Mouse (Mus musculus) adrenal gland, adult 18-20 months (tissue): ENCODE measurements at regions not wholly inside any gene's neighbourhood (a gene's known extent, or its start where the extent isn't known, plus 50 kb on each side); places are given as distances from the start of the nearest gene placed in this dataset.
"Not testable (repeated sequence)": the region's sequence is repeated elsewhere in the genome, so short reads cannot be mapped to it uniquely, and the experiment has no call there.

Experiments used
- DNase-seq, 2 experiments: peaks; one replicate each; pipeline ENCODE4 v3.0.0; 2021 to 2022; ENCODE audit warnings: low spot score in 2 of 2

DNA sequence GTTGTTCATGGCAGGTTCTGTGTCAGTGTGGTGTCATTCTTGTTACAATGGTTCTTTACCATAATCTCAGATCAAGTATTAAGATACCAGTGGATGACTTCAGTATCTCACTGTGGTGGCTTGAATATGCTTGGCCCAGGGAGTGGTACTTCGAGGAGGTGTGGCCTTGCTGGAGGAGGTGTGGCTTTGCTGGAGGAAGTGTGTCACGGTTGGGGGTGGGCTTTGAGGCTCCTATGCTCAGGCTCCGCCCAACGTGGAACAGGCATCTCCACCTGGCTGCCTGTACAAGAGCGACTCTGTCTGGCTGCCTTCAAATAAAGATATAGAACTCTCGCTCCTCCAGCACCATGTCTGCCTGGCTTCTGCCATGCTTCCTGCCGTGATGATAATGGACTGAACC is 63.6 kb downstream of the Cd2 start:
- no peak for DNase-seq

DNA sequence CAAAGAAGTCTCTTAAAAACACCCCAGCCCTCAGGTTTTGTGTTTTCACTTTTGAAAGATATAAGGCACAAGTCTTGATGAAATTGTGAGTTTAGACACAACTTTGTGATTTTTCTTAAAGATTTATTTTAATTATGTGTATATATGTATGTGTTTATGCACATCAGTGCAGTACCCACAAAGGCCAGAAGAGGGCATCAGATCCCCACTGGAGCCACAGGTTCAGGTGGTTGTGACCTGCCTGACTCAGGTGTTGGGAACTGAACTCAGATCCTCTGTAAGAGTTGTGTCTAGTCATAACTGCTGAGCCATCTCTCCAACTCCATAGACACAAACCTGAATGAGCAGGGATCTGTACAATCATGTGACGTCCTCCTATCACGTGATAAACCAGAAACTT is 67.8 kb downstream of the Cd2 start:
- no peak for DNase-seq

DNA sequence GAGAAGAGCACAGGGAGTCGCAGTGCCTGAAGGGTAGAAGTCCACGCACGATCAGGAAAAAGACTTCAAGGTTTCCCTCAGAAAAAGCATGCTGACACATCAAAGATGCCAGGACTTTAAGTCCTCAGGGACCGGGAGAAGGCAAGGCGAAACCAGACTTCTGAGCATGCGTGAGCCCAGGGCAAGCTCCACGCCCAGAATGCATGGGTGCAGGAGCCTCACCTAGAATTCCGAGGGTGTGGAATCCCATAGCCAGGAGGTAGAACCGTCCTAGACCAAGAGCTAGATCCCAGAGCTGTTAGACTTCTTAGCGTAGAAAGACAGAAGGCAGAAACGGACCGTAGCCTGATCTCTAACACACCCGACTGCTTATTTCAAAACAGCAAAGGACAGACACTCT is 71.0 kb downstream of the Cd2 start:
- DNase-seq = no peak

DNA sequence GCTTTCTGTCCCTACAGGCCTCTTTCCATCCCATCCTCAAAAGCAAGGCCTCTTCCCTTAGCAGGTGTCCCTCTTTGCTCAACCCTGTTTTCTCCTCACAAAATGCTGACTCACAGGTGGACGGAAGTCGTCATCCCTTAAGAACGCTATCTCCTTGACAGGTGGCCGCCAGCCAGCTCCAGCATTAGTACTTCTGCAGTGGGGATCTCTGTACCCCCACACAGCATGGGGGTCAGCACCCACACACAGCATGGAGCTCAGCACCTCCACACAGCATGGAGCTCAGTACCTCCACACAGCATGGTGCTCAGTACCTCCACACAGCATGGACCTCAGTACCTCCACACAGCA is 74.6 kb downstream of the Cd2 start:
- no peak for DNase-seq

DNA sequence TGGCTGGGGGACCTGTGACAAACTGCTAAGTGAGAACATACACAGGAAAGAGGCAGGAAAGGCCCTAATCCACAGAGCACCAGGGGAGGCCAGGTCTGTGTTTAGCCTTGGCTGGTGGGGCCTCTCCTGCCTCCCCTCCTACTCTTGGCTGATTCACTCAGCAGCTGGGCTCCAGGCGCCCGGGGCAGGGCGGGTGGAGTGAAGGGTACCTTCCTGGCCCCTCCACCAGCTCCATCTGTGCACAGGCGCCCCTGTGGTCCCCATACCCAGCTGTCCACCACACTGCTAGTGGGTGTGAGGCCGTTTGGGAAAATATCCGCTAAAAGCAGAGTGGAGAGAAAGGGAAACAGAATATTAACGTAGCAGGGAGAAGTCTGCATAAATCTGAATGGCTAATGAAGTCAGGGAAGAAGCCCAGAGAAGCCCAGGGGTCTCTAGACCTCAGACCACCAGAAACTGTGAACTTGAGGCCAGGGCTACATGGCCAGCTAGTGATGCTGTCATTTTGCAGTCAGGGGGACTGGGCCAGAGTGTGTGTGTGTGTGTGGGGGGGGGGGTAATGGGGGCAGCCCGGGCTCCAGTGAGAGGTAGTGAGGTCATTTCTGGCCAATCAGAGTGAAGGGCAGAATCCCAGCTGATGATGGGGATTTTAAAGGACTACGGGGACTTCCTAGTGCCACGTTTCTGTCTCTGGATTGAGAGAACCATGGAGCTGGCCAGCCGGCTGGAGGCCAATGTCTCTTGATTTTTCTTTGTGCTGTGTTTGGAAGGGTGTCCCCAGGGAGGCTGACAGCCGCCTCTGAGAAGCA is 75.1 kb downstream of the Cd2 start:
- DNase-seq = no peak

DNA sequence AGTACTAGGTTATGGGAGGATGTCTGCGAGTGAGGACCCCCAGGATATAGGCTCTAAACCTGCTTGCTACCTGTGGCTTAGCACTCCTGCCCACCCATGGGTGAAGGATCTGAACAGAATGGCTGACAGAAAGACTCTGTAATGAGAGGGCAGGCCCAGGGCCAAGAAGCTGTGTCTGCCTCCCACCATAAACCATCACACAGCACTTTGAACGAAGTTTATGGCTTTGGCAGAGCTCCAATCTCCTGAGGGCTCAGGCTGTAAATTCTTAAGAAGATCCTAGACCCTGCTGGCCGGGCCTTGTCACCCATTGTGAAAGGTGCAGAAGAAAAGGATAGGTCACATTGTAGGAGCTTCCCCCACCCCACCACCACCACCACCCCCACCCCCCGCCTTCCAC is 75.8 kb downstream of the Cd2 start:
- no peak for DNase-seq

DNA sequence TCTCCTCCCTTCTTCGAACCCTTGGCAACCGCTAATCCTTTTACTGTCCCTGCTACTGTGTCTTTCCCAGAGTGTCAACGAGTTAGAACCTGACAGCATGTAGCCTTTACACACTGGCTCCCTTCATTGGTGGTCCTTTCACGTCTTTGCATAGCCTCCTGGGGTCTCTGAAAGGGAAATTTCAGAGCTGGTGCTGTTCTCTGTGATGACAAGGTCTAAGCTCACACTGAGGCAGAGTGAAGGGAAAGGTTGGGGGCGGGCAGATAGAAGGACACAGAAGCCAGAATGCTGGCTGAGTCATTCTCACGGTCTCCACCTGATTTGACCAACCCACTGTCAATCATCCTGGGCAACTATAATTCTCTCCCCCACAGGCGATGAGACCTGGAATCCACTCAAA is 78.2 kb downstream of the Cd2 start:
- no peak for DNase-seq

DNA sequence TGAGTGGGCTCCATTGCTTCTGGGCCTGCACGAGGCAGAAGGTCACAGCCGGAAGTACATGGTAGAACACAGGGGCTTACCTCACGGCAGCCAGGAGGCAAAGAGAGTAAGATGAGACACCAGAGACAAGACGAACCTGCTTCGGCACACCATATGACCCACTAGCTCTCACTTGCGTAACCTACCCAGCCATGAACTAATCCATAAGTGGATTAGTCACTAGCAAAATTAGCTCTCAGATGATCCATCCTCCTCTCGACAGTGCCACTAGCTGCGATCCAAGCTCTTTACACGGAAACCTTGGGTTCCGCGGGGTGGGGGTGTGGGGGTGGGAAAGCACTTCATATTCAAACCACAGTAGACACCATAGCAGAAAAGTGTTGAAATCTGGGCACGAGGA is 79.0 kb downstream of the Cd2 start:
- DNase-seq = no peak

DNA sequence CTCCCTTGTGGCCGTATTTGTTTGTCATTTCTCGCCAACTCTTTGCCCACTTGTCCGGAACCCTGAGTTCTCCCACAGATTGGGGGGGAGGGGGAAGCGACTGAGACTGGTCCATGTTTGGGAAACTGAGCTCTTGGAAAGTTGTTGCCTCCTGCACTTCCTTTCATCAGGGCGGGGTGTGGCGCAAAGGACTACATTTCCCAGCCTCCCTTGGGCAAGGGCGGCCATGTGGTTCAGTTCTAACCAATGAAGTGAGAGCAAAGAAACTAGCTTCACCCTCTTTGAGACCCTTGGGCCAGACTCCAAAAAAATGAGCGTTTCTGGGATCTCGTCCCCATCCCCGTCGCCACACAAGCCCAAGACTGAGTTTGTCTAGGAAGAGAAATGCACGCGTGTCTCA is 81.6 kb downstream of the Cd2 start:
- DNase-seq = not testable (repeated sequence)

DNA sequence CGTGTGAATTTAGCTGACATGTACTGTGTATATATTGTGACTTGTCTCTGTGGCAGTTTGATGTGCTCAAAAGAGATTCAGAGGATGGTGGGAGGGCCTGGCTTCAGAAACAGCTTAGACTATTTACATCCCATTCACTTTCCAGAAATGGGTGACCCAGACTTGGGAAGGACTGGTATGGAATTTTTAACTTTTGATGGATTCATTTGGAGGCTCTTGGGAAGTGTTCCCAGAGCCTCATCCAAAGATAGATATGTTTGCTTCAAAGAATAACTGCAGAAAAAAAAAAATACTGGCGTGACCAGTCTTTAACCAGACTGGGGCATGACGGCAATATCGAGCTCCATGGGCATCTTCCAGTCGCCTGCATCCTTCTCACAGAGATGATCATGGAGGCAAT is 84.6 kb upstream of the Ptgfrn start:
- DNase-seq = no peak

DNA sequence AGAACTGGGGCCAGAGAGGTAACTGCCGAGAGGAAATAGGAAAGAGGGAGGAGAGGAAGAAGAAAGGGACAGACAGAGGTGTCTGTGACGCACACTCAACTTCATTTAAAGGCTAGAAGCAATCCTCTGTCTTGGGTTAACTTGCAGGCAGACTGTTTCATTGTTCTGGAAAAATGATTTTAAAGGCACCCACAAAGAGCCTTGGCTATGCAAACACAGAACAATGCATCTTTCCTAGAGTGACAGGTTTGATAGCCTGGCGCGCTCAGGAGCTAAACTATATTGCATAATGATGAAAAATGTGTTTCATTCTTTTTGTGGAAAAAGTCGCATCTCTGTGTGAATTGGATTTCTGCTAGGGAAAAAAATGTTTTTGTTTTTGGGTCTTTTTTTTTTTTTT is 84.2 kb upstream of the Ptgfrn start:
- no peak for DNase-seq

DNA sequence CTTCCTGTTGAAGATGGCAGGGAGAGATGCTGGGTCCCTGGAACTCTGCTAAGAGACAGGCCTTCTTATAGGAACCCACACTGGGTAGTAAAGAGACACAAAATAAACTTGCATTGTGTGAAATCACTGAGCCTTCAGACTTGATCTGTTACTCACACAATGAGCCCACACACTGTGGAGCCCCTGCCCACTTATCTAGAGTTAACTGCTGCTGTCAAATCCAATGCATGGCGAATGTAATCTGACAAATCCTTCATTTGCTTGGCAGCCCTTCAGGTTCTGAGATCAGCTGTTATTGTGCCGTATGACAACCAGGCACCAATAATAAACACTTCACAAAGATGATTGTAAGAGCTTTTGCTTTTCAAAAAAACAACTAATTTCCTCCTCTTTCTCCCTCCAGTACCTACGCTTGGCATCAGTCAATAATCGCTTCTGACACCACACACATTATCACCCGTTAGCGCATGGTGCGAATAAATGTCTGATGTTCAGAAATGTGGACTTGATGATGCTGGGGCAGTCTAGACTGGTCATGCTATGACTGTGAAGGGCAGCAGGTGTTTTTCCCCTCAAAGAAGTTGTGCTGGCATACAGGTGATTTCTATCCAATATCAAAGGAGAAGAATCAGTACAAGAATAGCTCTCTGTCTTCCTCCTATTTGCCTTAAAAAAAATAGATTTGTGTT is 81.4 kb upstream of the Ptgfrn start:
- no peak for DNase-seq

DNA sequence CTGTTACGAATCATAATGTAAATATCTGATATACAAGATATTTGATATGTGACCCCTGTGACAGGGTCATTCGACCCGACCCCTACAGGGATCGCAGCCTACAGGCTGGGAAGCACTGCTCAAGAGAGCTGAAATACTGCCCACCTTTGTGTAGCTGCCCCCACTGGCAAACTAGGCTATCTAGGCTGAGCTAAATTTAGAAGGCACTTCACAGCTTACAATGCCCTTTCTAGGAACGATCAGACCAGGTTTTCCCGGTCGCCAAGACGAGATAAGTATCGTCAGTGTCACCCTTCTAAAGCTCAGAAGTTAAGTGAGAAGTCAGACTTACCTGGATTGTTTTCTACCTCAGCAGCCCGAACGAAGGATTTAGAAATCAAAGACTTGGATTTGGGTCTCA is 71.9 kb upstream of the Ptgfrn start:
- no peak for DNase-seq

DNA sequence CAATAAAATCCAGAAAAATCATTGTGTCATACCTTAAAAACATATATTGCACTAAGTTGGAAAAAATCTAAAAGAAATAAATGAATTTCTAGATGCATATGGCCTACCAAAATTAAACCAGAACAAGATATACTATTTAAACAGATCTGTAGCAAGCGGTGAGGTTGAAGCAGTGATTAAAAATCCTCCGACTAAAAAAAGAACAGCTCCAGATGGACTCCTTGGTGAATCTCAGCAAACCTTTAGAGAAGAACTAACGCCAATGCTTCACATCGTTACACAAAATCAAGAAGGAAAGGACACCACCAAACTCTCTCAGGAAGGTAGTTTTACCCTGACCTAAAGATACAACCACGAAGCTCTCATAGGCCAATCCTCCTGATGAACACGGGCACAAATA is 63.9 kb upstream of the Ptgfrn start:
- no peak for DNase-seq

DNA sequence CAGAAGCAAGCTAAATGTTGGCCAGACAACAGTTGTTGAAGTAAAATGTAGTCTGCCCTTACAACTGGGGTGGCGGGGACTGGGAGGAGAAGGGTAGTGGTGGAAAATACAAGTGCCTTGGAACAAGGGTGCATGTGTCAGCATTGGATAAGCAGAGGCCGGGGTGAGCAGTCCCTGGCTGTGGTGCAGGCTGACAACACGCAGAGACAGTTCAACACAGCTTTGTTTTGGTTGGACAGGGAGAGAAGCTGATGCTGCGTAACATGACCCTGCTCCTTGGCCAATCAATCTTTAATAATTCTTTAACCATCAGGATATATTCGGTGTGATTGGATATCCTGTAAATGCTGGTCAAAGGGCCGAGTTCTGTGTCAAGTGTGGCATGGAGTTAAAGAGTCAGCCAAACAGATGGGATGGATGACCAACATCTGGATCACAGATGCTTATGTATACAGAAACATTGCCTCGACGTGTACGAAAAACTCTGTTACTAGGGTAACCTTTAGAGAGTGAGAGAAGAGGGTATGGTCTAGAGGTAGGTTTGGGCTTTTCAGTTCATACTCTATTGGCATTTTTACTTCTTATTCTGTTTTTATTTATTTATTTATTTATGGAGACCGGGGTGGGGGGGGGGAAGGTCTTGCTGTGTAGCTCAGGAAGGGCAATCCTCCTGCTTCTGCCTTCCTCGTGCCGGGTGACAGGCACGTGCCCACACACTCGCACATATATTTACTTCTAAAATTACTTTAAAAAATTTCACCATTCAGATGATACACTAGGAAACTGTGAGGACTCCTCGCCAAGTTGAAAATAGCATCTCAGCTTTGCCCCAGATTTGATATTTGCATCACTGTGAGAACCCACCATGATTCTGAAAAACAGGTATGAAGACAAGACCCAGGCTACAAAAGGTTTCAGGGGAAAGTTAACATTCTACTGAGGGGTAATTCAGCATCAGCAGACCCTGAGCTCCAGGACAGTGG is 60.2 kb upstream of the Ptgfrn start:
- no peak for DNase-seq

DNA sequence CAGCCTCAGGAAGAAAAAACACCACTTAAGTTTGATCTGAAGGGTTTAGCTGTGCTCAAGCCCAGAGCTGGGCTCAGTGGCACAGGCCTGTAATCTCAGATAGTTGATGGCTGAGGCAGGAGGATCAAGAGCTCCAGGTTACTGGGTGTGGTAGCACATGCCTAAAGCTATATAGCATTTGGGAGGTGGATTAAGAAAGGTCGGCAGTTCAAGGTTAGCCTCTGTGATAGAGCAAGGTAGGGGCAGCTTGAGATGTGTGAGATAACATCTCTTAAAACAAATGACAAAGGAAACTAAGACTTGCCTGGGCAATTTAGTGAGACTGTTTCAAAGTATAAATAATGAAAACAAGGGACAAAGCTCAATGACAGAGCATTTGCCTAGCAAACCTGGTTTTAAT is 56.9 kb upstream of the Ptgfrn start:
- no peak for DNase-seq

DNA sequence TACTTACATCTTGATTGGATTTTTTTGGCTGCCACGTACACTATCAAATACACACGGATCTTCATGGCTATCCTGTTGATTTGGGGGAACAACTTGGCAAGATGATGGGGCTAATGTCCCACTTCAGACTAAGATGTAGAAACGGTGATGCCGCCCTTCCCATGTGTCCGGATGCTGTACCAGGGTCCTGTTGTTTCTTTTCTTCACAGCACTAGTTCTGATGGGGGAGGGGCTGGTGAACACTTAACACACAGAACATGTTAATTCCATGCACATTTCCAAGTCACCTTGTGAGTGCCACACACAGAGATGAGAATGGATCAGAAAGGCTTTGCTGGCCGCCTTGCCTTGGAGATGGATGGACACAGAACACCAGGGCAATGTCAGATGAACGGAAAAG is 56.5 kb upstream of the Ptgfrn start:
- no peak for DNase-seq

DNA sequence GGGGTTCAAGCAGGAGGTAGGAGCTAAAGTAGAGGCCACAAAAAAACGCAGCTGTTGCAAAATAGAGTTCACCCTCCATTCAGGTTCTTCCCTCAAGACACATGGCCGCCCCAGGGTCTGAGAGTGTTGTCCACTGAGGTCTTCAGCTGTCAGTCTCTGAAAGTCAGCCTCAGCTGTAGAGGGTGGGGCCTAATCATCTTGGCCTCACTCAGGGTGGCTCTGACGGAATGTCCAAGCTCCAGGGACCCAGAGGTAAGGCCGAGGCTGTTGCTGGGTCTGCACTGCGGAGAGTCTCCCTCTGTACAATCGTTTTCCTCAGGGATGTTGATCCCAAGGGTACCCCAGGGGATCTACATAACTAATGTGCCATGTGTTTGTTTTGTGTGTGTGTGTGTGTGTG is 55.2 kb upstream of the Ptgfrn start:
- no peak for DNase-seq

DNA sequence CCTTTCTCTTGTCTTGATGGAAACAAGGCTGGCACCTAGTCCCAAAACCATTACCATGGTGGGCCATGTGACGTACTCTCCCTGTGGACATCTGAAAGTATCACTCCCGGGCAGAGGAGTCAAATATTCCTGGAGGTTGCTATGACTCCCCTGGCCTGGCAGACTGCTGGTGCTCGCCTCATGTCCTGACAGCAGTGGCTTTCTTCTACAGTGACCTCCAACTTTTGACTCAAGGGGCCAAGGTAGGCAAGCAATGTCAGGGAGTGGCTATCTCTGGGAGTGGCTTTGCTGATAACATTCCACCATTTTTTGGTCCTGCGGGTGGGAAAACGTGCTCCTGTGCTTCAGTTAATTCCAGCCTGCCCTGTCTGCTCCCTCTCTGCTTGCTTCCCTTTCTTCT is 54.7 kb upstream of the Ptgfrn start:
- no peak for DNase-seq

DNA sequence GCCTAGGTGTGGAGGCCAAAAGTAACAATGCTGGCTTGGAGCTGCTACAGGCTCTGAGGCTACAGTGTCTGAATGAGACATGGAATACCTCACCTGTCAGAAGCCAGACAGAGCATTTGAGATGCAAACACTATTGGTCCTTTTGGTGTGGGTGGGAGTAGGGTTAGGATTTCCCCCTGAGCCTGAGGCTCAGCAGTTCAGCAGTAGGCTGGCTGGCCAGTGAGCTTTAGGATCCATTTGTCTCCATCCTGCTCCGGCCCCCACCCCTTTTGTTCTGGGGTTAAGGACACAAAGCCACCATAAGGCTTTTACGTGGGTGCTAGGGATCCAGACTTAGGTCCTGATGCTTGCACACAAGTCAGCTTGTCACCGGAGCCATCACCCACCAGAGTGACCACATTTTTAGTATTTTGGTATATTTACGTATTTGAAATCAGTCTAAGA is 53.9 kb upstream of the Ptgfrn start:
- no peak for DNase-seq

DNA sequence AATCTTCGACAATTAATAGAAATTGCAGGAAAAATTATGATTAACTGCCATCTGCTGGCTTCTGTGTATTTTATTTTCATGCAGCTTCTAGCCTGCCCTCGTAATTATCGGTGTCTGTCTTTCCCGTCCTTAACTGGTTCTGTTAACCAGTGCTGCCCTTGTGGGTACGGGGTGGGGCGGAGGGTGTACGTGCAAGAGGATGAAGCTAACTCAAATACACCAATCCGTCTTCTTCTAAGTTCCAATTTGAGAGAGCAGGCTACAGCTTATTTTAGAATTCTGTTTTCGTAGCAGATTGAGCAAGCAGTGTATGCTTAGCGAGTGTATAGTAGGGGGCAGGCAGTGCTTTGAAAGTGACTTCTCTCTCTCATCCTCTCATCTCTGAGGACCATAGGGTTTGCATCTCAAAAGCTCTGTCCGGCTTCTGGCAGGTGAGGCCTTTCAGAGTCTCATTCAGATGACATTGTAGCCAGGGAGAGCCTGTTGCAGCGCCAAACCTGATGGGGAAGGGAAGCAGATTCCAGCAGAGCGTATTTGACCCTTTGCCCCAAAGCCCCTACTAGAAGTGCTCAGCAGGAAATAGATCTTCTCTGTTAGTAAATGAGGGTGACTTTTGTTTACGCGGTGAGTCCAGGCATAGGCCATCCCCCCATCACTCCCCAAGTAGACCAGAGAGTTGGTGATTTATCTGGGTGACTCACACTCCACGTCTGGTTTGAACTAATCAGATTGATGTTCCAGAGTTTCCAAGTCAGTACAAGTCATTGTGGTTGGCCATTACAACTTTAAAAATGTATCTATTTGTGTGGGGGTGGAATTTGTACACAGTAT is 53.3 kb upstream of the Ptgfrn start:
- peak in 1 of 2 experiments; percentile 19 for DNase-seq
